Mouse (Mus musculus): ENCODE data around the gene Gm32717. TPM values are rescaled to one million over a fixed set of nuclear protein-coding genes. Genes with fewer than 3 reads are reported as not detected.
"Not testable (repeated sequence)": the region's sequence is repeated elsewhere in the genome, so short reads cannot be mapped to it uniquely, and the experiment has no call there.

The Gm32717 gene
- total RNA-seq (2021), result under 1 TPM; 0.54 to 0.59 TPM
- long read RNA-seq, experiment 1, result 0 reads
- long read RNA-seq, experiment 2, result 0 reads

GRCm38 (mm10) chr10:118240680-118241079 lies at the start of gene Gm32717:
Gene Gm32717 (minus strand): TSS chr10:118240780.
- DNase-seq; H3K4me3 ChIP-seq; intact Hi-C loops (cut with DNase I); H3K27ac ChIP-seq: not testable (repeated sequence)

GRCm38 (mm10) chr10:118283016-118283415 lies 42.4 kb upstream of the Gm32717 start:
- H3K27ac ChIP-seq; intact Hi-C loops (cut with DNase I); DNase-seq; H3K4me3 ChIP-seq: not testable (repeated sequence)

- intact Hi-C loops (cut with DNase I); H3K27ac ChIP-seq; DNase-seq; H3K4me3 ChIP-seq: not testable (repeated sequence)
These were observed 42.0 kb upstream of the Gm32717 start for GRCm38 (mm10) chr10:118282565-118282964.

DNA sequence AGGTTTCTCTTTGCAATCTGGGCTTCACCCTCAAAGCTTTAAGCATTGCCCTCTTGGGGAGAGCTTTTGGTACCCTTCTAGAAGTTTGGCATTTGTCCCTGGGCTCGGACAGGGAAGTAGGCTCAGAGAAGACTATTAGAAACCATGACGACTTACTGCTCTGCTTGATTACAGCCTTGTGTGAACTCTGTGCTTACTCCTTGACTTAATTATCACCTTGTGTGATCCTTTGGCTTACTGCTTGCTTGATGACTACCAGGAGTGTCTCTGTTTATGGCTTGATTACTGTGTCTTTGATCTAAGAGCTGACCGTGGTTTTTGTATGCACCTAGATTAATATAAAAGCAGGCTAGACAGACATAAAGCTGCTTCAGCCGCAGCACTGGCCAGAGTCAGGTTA lies 37.5 kb upstream of the Gm32717 start:
- H3K27ac ChIP-seq; intact Hi-C loops (cut with DNase I); DNase-seq; H3K4me3 ChIP-seq: not testable (repeated sequence)

DNA sequence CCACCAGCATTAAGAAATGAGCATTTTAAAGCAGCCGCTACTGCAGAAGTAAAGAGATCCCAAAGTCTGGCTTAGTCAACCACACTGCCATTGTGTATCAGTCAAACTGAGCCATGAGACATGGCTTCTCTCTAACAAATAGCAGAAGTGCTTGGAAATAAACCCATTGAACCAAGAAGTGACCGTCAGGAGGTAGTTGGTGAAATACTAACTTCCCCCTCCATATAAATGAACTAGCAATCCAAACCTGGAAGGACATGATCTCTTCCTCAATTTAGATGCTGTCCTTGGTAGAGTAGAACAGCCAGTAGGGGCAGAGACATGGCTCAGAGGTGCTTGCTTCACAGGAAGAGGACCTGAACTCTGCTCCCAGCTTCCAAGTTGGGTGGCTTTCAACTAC lies 30.8 kb upstream of the Gm32717 start:
- intact Hi-C loops (cut with DNase I); H3K4me3 ChIP-seq; DNase-seq: not testable (repeated sequence)

DNA sequence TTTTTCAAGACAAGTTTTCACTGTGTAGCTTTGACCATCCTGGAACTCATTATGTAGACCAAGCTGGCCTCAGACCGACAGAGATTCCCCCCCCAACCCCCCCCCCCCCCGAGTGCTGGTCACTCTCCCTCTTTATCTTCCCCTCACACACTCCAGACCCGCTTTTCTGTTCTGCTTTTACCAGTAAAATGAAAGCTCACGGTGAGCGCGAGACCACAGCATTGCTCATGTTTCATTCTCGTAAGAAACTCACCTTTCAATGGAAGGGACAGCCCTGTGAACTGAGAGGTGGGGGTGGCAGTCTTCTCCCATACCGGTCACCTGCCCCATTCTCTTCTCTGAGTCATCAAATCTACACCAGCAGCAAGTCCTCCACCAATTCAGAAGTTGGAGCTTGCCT lies 28.2 kb upstream of the Gm32717 start:
- H3K27ac ChIP-seq; H3K4me3 ChIP-seq; DNase-seq; intact Hi-C loops (cut with DNase I): not testable (repeated sequence)

More for the DNA sequence above, 30.8 kb upstream of the Gm32717 start:
- not testable (repeated sequence) for H3K27ac ChIP-seq

DNA sequence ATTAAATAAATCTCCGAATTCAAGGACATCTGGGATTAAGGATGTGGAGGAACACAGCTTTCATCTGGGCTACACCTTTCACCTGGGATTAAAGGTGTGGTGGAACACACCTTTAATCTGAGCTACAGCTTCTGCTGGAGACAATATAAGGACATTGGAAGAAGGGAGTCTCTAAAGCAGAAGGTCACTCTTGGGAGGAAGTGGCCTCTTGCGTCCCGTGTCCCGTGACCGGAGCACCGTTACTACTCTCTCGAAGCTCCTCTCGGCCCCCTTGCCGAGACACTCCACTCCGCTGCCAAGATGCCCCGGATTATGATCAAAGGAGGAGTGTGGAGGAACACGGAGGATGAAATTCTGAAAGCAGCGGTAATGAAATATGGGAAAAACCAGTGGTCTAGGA lies 17.8 kb upstream of the Gm32717 start, which contains the start of gene Gm32802:
TSS of gene Gm32802 (plus strand) at position 301 of the 400 bp plus-strand sequence.
- intact Hi-C loops (cut with DNase I); DNase-seq; H3K27ac ChIP-seq; H3K4me3 ChIP-seq: not testable (repeated sequence)

- intact Hi-C loops (cut with DNase I), result no loop called here
- DNase-seq, result peak; percentile 13
- TF ChIP-seq CTCF (IDR thresholded peaks at IDR 0.05), result no peak
- Histone ChIP-seq H3K4me3 (no peak overlapping the region), H3K27ac (no peak overlapping the region)
These were observed 10.3 kb upstream of the Gm32717 start for GRCm38 (mm10) chr10:118250852-118251295.

- intact Hi-C loops (cut with DNase I); H3K4me3 ChIP-seq; DNase-seq; H3K27ac ChIP-seq: not testable (repeated sequence)
These were observed 8.5 kb upstream of the Gm32717 start for GRCm38 (mm10) chr10:118249006-118249595.

DNA sequence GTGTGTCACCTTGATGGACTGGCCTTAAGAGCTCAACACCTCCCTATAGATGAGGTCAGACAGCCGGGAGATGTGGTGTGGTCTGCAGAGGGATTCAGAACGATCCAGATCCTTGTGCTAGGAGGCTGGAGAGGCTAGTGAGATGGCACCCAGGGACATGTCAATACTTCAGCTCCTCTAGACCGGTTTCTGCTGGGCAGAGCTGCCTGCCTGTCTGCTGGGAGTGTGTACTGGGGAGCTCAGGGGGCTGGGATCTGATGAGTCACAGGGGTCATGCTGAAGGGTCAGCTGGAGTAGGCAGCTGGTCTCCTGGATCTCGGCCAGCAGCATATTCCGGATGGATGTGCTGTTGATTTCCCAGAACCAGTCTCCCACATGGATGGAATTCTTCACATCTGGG lies 8.0 kb downstream of the Gm32717 start:
- DNase-seq; intact Hi-C loops (cut with DNase I); H3K4me3 ChIP-seq; H3K27ac ChIP-seq: not testable (repeated sequence)

DNA sequence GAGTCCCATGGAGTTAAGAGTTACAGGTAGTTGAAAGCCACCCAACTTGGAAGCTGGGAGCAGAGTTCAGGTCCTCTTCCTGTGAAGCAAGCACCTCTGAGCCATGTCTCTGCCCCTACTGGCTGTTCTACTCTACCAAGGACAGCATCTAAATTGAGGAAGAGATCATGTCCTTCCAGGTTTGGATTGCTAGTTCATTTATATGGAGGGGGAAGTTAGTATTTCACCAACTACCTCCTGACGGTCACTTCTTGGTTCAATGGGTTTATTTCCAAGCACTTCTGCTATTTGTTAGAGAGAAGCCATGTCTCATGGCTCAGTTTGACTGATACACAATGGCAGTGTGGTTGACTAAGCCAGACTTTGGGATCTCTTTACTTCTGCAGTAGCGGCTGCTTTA lies 13.0 kb downstream of the Gm32717 start:
- H3K4me3 ChIP-seq; H3K27ac ChIP-seq; DNase-seq; intact Hi-C loops (cut with DNase I): not testable (repeated sequence)

DNA sequence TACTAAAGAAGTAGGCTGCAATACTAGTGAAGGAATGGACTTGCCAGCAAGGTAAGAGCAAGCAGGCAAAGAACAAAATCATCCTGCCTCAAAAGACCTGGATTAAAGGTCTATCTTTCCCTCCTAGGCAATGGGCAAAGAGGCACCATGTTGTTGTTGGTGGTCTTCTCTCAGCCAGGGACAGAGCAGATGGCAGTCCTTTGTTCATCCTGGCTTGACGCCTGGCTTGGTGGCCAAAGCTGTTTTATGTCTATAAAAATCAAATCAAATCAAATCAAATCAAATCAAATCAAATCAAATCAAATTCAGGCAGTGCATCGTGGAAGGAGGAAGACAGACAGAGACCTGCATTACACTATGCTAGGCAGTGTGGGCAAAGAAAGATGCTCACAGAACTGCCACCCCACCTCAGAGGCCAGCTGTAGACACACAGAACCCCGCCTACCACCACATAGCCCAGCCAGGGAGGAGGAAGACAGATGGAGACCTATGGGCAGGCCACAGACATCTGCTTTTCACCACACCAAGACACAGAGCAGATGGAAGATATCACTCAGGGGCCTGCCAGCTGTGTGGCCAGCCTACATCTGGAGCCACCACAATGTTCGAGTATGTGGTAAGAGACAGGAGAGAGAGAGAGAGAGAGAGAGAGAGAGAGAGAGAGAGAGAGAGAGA lies 24.7 kb downstream of the Gm32717 start:
- H3K27ac ChIP-seq; H3K4me3 ChIP-seq; intact Hi-C loops (cut with DNase I); DNase-seq: not testable (repeated sequence)

DNA sequence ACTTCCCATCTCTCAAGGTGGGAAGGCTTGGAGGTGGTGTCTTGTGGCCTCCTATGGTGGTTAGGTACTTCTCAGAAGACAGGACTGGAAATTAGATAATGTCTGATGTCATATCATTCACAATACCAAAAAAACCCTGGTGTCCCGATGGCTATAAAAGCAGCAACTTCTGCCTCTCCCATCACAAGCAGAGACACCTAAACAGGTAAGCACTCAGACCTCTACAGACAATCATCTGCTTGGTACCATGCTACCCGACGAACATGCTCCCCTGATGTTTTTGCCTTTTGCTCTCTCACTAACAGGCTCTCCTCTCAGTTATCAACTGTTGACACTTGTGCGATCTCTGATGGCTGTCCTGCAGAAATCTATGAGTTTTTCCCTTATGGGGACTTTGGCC lies 35.9 kb downstream of the Gm32717 start, which contains the start of gene Il22:
TSS of gene Il22 (plus strand) at position 301 of the 400 bp plus-strand sequence.
- no peak for TF ChIP-seq CTCF (IDR thresholded peaks at IDR 0.05)
- DNase-seq, result no peak
- Histone ChIP-seq H3K27ac (no peak within 1 kb of the TSS), H3K4me3 (no peak within 1 kb of the TSS)
- intact Hi-C loops (cut with DNase I), result no loop called here

- intact Hi-C loops (cut with DNase I); H3K27ac ChIP-seq; DNase-seq: not testable (repeated sequence)
These were observed 45.4 kb downstream of the Gm32717 start for GRCm38 (mm10) chr10:118195150-118195549.

More at GRCm38 (mm10) chr10:118195150-118195549, 45.4 kb downstream of the Gm32717 start:
- H3K4me3 ChIP-seq, result not testable (repeated sequence)

Other genes with a start within 250 kb of the Gm32717 start
- gene Mdm1, start 99.0 kb downstream of the Gm32717 start, total RNA-seq (2021), result 1 to 10 TPM; 1.7 to 2.6 TPM
- gene Il22, start 35.8 kb downstream of the Gm32717 start, total RNA-seq (2021), result not detected
- gene Gm32802, start 17.9 kb upstream of the Gm32717 start, total RNA-seq (2021), result under 1 TPM; 0.54 to 0.59 TPM
- gene Iltifb, start 54.3 kb upstream of the Gm32717 start, total RNA-seq (2021), result not detected
- not detected for gene Gm9040, start 86.2 kb upstream of the Gm32717 start, total RNA-seq (2021)
- not detected for gene Gm9044, start 91.6 kb upstream of the Gm32717 start, total RNA-seq (2021)
- not detected for gene Gm9045, start 97.1 kb upstream of the Gm32717 start, total RNA-seq (2021)
- not detected for gene Gm9046, start 102.5 kb upstream of the Gm32717 start, total RNA-seq (2021)
- gene Gm9048, start 107.9 kb upstream of the Gm32717 start, total RNA-seq (2021), result not detected
- not detected for gene Gm9049, start 113.3 kb upstream of the Gm32717 start, total RNA-seq (2021)
- gene Ifng, start 200.3 kb upstream of the Gm32717 start, total RNA-seq (2021), result not detected